Mouse (Mus musculus) R1 (cell line): ENCODE results near the gene Tjp3.

Experiments used
- DNase-seq: peaks from one replicate; pipeline ENCODE4 v3.0.0-alpha.2; 2018; ENCODE audit warnings: low read depth, low spot score

Tjp3 gene

DNA sequence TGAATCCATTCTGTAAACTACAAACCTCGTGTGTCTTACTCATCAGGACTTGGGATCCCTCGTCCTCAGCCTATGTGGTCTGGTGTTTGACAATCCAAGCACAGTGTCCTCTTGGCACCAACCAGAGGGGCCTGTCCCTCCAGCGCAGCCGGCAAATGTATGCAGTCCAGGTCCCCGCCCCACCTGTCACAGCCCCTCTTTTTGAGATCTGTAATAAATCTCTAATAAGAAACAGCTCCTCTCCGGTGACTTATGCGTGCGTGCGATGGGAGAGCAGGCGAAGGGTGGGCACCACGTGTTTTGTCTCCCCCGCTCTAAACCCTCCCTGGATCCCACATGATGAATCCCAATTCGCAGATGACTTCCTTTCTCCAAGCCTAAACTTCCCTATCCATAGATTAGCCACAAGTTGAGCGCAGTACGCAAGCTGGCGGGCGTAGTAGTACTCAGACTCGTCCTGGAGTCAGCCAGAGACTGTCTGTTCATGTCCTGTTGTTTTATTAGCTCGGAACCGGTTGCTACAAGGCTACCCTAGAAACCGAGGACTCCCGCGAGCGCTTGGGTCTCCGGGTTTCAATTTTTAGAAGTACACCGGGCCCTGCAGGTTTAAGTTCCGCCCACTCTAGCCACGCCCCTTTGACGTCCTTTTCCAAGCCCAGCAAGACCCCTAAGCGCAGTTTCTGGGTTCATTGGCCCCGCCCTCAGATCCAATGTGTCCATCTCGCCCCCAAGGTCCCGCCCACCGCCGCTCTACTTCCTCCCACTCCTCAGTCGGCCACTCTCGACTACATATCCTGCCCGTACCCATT is 28.6 kb upstream of the Tjp3 start:
- DNase-seq = peak; percentile 100

DNA sequence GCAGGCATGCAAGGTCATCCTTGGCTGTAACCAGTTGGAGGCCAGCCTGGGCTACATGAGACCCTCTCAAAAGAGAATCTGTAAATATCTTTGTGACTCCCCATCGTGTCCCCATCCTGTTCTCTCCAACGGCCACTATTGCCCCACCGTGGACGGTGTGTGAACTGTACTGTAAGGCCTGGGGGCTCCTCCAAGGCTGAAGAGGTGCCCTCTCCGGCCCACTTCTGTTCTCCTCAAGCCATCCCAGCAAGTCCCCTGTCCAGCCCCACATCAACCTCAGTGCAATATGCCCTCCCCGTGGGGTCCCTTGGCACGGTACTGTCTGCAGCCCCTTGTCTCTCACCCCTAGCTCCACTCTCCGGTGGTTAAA is 27.9 kb upstream of the Tjp3 start:
- no peak for DNase-seq

DNA sequence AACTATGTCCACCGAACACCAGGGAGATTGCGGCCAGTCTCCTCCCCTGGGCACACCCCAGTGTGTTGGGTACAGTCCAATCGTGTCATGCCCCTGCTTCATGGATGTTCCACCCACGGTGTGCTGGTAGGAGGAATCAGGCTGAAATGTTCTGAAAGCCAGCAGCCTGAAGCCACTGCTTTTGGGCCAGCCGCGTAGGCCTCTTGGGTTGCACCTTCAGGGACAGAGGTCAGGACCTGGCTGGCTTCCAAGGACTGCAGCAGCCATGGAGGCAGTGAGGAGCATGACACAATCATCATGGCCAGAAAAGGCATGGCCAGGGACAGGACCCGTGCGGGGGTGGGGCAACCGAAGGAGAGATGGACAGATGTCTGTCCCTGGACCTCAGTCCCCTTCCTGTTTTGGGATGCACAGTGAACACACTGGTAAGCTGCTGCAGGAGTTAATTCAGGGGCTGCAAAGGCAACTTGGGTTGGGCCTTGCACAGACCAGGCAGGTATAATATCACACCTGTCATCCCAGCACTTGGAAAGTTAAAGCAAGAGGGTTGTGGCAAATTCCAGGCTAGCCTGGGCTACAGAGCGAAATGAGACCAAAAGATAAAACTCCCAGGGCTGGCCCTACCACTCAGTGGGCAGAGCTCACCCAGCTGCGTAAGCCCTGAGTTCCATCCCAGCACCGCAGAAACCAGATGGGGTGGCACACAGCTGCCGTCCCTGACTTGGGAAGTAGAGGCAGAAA is 27.4 kb upstream of the Tjp3 start:
- no peak for DNase-seq

DNA sequence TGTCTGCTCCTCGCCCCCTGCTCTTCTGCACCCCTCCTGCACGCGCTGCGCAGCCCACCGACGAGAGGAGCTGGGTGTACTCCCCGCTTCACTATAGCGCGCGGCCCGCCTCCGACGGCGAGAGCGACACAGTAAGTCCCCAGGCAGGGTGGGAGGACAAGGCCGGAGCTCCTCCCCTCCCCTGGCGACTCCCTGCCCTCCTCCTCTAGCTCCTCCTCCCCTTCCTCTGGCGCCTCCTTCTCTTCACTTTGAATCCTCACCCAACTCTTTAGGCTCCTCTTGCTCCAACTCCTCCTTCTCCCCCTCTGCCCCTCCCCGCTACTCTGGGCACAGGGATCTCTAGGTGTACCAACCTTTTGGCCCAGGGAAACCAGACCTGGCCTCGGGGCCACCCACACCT is 25.9 kb upstream of the Tjp3 start:
- peak; percentile 94 for DNase-seq

DNA sequence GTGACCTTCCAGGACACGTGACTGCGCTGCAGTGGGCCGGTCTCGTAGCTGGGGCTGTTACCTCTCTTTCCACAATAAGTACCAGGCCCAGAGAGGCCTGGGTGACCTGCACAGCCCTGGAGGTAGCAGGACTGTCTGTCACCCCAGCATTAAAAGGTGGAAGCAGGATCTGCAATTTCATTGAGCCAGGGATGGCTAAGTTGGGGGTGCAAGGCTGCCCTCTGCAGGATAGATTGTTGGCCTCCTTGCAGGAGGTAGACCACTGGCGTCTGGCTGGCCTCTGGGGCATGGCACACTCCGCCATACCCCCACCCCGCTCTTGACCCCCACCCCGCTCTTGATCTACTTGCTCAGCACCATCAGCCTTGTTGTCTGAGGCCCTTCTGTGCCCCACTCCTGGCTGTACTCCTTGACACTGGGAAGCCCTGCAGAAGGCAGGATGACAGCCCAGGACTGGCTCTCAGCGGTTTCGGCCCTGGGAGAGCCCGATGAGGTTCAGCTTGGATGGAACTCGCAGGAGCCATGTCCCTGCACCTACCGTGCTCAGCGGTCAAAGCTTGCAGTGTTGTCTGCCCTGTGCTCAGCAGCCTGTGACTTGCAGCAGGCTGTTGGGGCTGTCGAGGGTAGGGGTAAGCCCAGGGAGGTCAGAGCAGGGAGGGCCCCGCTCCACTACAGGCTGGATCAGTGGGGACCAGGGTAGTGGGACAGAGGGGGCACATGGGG is 25.1 kb upstream of the Tjp3 start:
- DNase-seq = no peak

DNA sequence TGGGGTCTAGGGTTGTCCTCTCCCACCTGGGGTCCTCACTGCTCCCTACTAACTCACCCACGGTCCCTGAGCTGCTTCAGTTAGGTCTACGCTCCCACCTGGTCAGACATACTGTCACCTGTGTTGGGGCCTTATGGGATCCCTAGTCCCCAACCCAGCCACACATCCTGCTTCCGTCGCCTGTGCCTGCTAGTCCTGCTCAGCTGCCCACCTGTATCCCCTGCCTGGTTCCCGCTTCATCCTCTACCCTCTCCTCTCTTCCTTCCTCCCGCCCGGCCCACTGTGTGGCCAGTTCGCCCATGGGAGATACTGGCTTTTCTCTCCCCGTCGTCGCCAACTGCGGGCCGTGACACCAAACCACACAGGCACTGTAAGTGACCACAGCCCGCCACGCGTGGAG is 24.2 kb upstream of the Tjp3 start:
- no peak for DNase-seq

DNA sequence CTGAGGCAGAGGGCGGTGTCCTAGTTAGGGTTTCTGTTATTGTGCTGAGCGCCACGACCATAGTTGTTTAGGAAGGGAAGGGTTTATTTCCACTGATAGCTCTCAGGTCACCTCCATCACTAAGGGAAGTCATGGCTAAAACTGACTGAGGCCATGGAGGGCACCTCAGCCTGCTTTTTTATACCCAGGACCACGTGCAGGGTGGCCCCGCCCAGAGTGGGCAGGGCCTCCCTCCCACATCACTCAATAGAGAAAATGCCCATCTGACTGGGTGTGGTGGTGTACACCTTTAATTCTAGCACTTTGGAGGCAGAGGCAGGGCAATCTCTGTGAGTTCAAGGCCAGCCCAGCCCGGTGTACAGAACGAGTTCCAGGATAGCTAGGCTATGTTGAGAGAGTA is 22.8 kb upstream of the Tjp3 start:
- DNase-seq = peak; percentile 46

DNA sequence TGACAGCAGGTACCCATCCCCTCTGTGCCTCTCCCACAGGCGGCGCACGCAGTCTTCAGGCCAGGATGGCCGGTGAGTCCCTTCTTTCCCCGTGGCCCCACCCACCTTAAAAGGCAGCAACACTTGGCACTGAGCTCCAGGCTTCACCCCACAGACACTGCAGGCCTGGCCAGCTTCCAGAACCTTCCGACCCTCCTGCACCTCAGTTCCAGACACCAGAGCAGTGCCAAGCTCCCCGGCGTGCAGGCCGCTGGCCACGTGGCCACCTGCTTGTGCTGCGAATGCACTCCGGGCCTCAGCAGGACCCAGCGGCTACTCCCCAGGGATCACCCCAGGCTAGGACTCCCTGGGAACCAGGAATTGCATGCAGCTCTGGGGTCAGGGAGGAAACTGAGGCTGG is 22.2 kb upstream of the Tjp3 start:
- DNase-seq = no peak

DNA sequence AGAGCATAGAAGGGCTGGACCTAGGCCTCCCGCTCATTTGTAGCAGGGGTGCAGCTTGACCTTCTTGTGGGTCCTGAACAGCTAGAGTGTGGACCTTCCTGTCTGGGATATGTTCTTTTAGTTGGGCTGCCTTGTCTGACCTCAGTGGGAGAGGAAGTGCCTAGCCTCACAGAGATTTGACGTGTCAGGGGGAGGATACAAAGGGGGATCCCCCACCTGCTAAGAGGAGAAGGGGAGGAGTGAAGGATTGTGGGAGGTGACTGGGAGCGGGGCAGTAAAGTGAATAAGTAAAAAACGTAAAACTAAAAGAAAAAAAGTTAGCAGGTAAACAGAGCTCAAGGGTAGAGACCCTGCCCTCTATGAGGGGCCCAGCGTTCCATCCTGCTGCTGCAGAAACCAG is 18.2 kb upstream of the Tjp3 start:
- DNase-seq = no peak

DNA sequence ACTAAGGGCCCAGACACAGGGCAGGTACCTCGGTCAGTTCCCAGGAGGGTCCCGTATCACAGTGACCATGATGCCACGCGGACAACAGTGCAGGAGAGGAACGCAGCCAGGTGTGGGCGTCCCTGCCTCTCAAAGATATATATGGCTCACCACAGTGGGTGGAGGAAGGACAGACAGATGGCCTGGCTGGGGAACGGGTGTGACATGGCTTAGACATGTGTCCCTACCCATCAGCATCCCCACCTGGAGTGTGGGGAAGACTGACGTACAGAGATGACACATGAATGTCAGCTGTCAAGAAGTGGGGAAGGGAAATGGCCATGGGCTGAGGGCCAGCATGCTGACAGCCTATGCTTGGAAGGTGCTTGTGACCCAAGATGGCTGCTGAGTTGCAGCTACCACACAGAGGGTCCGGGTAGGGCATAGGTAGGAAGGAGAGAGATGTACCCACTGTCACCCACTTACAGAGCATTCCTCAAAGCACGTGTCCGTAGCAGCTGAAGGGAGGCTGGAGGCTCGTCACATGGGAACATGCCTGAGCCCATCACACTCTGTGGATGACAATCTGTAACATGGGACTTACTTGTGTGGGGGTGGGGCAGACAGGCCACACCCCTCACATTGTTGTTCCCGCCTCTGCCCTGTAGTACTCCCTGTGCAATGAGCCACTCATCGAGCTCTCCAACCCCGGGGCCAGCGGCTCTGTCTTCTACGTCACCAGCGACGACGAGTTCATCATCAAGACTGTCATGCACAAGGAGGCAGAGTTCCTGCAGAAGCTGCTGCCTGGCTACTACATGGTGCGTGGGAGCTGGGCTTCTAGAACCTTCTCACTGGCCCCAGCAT is 15.7 kb upstream of the Tjp3 start:
- DNase-seq = peak; percentile 52

DNA sequence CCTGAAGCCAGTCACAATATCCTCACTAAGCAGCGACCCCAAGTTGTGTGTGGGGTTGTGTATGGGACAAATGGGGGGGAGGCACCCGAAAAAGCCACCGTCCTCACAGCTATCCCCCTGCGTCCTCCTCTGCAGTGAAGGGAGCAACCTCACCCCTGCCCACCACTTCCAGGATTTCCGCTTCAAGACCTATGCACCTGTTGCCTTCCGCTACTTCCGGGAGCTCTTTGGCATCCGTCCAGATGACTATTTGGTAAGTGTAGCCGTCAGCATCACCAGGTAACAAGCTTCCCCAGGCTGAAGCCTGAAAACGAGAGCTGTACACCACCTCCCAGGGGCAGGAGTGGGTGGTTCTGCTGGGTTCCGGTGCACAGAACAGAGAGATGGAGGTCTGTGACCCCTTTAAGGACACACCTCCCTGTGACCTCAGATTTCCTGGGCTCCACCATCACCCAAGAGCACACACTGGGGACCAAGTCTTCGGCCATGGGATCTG is 14.8 kb upstream of the Tjp3 start:
- DNase-seq = no peak

DNA sequence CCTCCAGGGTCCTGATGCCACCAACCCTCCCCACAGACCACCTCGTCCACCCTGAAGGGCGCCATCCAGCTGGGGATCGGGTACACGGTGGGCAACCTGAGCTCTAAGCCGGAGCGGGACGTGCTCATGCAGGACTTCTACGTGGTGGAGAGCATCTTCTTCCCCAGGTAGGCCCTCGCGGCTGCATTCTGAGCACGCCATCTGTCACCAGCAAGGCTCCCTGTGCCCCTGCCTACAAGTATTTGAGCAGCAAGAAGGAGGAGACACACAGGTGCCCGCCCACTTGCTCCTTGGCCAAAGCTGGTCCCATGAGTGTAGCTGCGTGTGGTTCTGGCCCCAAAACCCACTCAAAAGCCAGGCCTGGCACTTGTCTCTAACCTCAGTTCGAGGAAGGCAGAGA is 14.3 kb upstream of the Tjp3 start:
- no peak for DNase-seq

DNA sequence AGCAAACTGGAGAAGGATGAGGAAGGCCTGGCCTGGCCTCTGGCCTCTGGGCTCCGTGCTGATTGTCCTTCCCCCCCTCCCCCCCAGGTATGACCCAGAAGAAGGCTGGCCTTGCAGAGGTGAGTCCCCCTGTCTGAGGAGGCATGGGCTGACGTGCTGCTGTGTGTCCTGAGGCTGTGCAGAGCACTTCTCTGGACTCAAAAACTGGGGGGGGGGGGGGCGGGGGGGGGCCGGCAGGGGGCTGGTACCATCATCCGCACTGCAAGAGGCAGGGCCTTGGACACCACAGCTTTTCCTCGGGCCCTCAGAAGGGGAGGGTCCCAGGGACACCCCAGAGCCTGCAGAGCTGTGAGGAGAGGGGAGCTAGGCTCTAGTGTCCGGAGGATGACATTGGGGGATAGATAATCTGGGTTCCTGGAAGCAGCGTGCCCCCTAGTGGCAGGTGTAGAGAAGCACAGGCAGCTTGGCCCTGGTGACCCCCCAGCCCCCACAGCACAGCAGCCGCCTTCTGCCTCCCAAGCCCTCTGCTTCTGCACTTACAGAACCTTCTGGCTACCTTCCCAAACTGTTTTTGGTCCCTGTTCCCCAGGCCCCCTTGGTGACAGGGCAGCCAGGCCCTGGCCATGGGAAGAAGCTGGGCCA is 13.3 kb upstream of the Tjp3 start:
- DNase-seq = peak; percentile 78

DNA sequence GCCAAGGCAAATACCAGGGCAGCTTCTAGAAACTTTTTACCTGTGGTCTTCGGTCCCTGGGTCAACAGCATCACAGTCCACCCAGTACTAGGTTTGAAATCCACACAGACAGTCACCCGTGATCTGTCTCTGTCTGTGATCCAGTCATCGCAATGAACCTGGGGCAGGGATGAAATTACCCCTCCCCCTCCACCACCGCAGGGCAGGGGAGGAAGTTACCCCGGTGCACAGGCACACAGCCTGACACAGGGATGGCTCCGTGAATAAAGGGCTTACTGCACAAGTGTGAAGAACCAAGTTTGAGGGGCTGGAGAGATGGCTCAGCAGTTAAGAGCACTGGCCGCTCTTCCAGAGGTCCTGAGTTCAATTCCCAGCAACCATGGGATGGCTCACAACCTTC is 12.4 kb upstream of the Tjp3 start:
- DNase-seq = no peak

DNA sequence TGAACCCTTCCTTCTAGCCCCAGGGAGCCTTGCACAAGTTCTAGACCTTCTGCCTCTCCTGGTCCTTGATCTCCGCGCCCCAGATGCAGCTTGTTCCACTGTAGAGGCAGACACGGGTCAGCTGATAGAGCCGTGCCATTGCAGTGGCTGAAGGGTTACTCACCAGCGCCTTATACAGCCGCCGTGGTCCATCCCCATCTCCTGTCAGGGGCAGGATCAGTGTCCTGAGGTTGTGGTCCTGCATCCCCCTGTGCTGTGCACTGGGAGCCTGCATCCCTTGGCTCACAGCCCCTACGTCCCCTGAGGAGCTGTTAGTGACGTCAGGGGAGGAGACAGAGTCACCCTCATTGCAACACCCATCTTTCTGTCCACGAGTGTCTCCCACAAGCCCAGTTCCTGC is 11.9 kb upstream of the Tjp3 start:
- DNase-seq = no peak

DNA sequence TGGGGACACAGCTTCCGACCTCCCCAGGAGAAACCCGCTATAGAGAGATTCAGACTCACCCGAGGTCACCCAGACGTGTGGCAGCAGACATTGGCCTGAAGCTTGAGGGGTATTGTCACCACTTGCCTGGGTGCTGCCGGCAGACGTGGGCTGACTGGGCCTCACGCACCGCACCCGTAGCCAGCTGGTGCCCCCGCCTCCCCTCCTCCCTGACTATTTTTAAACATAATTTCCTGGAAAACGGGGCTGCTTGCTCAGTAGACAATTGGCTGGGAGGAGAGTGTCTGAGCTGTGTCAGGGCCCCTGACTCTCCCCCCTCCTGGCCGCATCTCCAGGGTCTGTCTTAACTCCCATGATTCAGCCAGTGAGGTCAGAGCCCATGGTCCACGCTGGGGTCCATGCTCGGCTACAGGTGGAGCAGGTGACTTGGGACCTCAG is 11.4 kb upstream of the Tjp3 start:
- DNase-seq = no peak

DNA sequence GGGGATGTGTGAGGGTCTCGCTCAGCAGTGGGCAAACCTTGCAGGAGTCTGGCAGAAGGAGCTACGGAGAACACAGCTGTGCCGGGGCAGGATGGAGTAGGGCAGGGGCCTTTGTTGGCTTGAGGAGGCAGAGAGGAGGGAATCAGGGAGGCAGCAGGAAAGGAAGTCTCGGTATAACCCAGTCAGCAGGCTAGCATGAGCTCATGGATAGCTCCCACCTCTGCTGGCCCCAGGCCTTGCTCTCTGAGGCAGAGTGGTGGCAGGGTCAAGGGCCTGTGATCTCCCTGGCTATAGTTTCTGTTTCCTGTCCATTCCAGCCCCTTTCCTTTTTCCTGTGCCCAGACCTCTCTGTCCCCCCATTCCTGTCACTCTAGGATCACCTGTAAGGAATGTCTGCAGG is 10.9 kb upstream of the Tjp3 start:
- DNase-seq = no peak

DNA sequence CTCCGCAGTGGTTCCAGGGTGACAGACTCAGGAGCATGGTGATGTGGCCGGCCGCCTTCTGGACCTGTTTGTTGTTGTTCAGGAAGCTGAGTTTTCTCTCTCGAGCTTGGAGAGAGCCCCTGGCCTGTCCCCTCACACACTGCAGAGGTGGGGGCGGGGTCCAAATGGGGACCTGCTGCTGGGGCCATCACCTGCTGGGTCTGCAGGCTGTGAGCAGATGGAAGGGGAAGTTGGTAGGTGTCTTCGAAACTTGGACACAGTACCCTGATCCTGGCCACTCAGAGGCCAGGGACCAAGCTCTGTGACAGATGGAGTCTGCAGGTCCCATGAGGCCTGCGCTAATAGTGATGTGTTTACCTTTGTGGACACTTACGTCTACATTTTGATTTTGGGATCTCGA is 9.9 kb upstream of the Tjp3 start:
- DNase-seq = no peak

DNA sequence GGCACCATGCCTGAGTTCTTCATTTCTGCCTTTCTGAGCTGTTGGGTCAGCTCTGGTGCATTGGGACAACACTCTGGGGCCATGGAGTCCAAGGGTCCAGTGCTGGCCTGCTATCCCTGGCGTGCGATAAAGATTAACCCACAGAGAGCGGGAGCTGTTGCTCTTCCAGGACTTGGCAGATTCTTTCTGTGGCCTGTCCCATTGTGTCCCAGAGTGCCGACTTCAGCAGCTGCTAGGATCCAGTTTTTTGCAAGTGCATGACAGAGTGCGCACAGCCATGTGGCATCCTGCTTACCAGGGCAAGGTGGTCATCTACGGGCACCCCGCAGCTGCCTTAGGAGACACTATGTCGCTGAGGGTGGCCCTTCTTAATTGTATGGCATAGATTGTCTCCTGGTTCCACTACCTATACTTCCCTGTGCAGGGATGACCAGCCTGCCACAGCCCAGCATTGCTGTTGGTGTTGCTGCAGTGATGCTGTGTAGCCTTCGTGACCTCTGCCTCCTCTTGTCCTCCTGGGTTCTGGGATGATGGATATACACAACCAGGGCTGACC is 9.0 kb upstream of the Tjp3 start:
- DNase-seq = no peak

DNA sequence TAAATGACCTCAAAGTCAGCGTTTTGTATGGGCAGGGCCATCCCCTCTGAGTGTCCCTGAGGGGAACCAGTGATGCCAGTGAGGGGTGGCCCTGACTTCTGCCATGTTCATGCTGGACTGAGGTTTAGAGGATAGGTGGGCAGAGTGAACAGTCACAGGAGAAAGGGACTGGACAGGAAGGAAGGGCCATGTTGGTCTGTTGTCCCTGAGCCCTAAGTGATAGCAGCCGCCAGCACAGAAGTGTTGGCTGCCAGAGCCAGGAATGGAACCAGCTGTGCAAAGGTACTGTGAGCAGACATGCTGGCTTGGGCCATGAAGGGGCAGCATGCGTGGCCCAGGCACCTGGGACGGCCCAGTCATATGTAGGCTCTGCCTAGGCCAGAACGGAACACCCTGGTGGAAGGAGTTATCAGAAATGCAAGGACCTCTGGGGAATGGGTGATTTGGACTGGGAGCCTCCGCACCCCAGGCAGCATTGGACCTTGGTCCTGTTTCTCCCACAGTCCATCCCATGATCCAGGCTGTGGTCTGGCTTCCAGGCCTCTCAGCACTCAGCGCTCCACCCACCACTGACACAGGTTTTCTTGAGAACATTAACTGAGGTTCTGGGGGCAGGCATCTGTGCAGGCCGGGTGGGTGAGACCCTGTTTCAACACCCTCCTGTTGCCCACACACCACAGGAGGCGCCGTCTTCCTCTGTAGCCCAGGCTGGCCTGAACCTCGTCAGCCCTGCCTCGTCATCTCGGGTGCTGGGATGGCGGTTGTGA is 8.4 kb upstream of the Tjp3 start:
- DNase-seq = no peak
